Mouse (Mus musculus) lung, embryonic 14.5 days (tissue): ENCODE results near the gene Cdca3. TPM values are rescaled to one million over a fixed set of nuclear protein-coding genes. Genes with fewer than 3 reads are reported as not detected.

Source experiments
- ATAC-seq: fragments of 200-750 bp; cut with Nextera tagmentation; 2 replicates; pipeline ENCODE4 v1.8.0; 2017; ENCODE audit warnings: mild to moderate bottlenecking, moderate TSS enrichment, moderate library complexity; ENCODE audit not compliant: insufficient read depth
- DNase-seq: peaks from one replicate; pipeline ENCODE4 v3.0.0-alpha.2; 2015
- H3K27ac ChIP-seq: fragments of 300-500 bp; sonication (generic); 2 replicates; pipeline ENCODE4 v1.5.1; 2014; ENCODE audit warnings: low read depth, mild to moderate bottlenecking, moderate library complexity
- H3K27me3 ChIP-seq: fragments of 300-500 bp; sonication (generic); 2 replicates; pipeline ENCODE4 v1.6.1; 2014; ENCODE audit warnings: low read length, control low read depth; ENCODE audit not compliant: insufficient read depth
- H3K36me3 ChIP-seq: fragments of 300-500 bp; sonication (generic); 2 replicates; pipeline ENCODE4 v1.6.1; 2014; ENCODE audit warnings: control low read depth; ENCODE audit not compliant: insufficient read depth
- H3K4me1 ChIP-seq: fragments of 300-500 bp; sonication (generic); 2 replicates; pipeline ENCODE4 v1.6.1; 2014; ENCODE audit warnings: antibody characterized with exemption, control low read depth; ENCODE audit not compliant: insufficient read depth
- H3K4me2 ChIP-seq: fragments of 300-500 bp; sonication (generic); 2 replicates; pipeline ENCODE4 v1.6.1; 2014; ENCODE audit warnings: mild to moderate bottlenecking
- H3K4me3 ChIP-seq: fragments of 300-500 bp; sonication (generic); 2 replicates; pipeline ENCODE4 v1.5.1; 2014; ENCODE audit warnings: low read depth, low read length
- H3K9ac ChIP-seq: fragments of 300-500 bp; sonication (generic); 2 replicates; pipeline ENCODE4 v1.6.1; 2014
- H3K9me3 ChIP-seq: fragments of 300-500 bp; sonication (generic); 2 replicates; pipeline ENCODE4 v1.6.1; 2016; ENCODE audit warnings: low read depth, low read length, control low read depth
- CTCF ChIP-seq: IDR thresholded peaks from 2 replicates; pipeline ENCODE4 v1.5.1; 2016; ENCODE audit warnings: antibody characterized with exemption, low read depth
- WGBS: fragments of 180-500 bp; shearing (Covaris S2); extraction: QIAGEN DNeasy Blood & Tissue Kit; methylation state at CpG from one replicate; pipeline ENCODE4 v1.1.7; 2014; 5-methylcytosine and 5-hydroxymethylcytosine counted together
- polyA plus RNA-seq: library from polyadenylated mRNA; unstranded; fragments of >200 nt; fragmentation: Nextera tagmentation; extraction: Ambion mirVana; gene quantifications from 2 replicates; pipeline ENCODE4 v1.2.1, GENCODE M21; 2014

Cdca3 gene
- polyA plus RNA-seq, 1 experiment from 2014 or later, result 204 TPM

- Histone ChIP-seq H3K27me3 (peaks cover 13% of the 10 kb centered on the region; the same call in 1 of the 2 replicates), H3K4me1 (0 out of 2 replicates have a peak, but pooled peaks cover 6% of the 10 kb centered on the region), H3K9me3 (no peaks in the 10 kb centered on the region), H3K27ac (no peak overlapping the region), H3K4me3 (no peak overlapping the region), H3K4me2 (no peak overlapping the region), H3K9ac (no peak overlapping the region), H3K36me3 (peaks cover 26% of the 10 kb centered on the region)
- ATAC-seq (no peak), DNase-seq (no peak)
- TF ChIP-seq CTCF, result no peak
- WGBS, result 61% methylated on average over 12 of the region's 12 CpGs
Measured at GRCm38 (mm10) chr6:124854647-124855046, 25.3 kb downstream of the Cdca3 start.

DNA sequence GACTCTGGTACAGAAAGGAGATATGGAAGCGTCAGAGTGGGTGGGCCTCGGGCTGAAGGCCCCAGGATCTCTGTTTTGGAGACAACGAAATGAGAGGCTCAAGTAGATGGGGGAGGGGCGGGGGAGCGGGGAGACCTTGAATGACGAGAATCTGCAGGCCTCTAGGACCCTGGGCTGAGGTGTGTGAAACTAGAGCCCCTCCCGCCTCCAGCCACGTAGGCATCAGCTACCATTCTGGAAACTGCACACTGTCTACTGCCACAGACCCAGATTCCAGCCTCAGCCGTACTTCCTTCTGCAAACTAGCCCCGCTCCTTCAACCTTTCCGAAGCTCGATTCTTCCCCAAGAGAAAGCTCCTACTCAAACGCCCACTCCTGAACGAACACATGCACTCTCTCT, 27.0 kb downstream of the Cdca3 start:
- Histone ChIP-seq H3K9me3 (no peaks in the 10 kb centered on the region), H3K4me3 (peak overlapping the region; percentile 77), H3K27ac (peak overlapping the region; percentile 67; the same call in 1 of the 2 replicates), H3K4me2 (peak overlapping the region; percentile 87), H3K4me1 (0 out of 2 replicates have a peak, but pooled peaks cover 9% of the 10 kb centered on the region), H3K9ac (peak overlapping the region; percentile 92), H3K36me3 (peaks cover 19% of the 10 kb centered on the region), H3K27me3 (peaks cover 13% of the 10 kb centered on the region; the same call in 1 of the 2 replicates)
- ATAC-seq (peak; percentile 57), DNase-seq (peak; percentile 56)
- no peak for TF ChIP-seq CTCF
- 9% methylated on average over 14 of the region's 14 CpGs for WGBS

- Histone ChIP-seq H3K27me3 (peaks cover 13% of the 10 kb centered on the region; the same call in 1 of the 2 replicates), H3K4me3 (peak within 1 kb of the TSS; percentile 77), H3K36me3 (peaks cover 16% of the 10 kb centered on the region), H3K27ac (peak within 1 kb of the TSS; percentile 97), H3K9ac (peak within 1 kb of the TSS; percentile 92), H3K9me3 (no peaks in the 10 kb centered on the region), H3K4me2 (peak within 1 kb of the TSS; percentile 87), H3K4me1 (0 out of 2 replicates have a peak, but pooled peaks cover 9% of the 10 kb centered on the region)
- WGBS, result under 1% methylated on average over 82 of the region's 86 CpGs
- ATAC-seq (peak; percentile 86), DNase-seq (peak; percentile 93)
- TF ChIP-seq CTCF, result peak; percentile 78
Measured at GRCm38 (mm10) chr6:124856916-124857839, 27.8 kb downstream of the Cdca3 start, which contains the start of gene P3h3. Gene P3h3, minus strand, starts transcription at chr6:124857752.

DNA sequence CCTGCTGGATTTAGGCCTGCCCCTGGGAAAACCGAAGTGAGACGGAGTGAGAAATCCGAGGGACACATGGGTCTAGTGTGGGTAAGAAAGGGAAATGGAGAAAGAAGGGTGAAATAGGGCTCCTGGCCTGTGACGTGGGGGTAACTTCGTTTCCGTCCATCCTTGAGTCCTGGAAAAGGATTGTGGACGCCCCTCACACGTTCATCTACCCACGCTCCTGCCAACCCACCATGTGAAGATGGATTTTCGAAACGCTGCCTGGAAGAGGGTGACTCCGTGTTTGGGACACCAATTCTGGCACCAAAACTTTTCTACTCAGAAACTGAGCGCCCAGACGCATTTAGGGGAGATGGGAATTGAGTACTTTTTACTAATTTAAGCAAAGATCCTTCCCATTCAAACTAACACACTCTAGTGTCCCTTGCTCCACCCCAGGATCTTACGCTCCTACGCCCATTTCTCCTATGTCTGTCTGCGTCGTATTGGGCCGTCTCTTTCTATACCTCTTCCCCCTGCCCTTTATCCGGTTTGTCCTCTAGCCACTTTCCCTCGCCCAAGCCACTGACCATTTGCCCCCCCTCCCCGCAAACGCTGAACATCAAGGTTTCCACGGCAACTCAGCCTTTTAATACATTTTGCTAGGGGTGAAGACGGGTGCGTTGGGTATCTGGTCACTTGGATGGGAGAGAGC, 28.6 kb downstream of the Cdca3 start:
- H3K4me2 ChIP-seq, result peak overlapping the region; percentile 87
- H3K9ac ChIP-seq, result peak overlapping the region; percentile 92
- H3K27ac ChIP-seq, result peak overlapping the region; percentile 97
- peaks cover 19% of the 10 kb centered on the region; the same call in 1 of the 2 replicates for H3K27me3 ChIP-seq
- no peaks in the 10 kb centered on the region for H3K9me3 ChIP-seq
- peaks cover 12% of the 10 kb centered on the region for H3K36me3 ChIP-seq
- 0 out of 2 replicates have a peak, but pooled peaks cover 9% of the 10 kb centered on the region for H3K4me1 ChIP-seq
- ATAC-seq, result 0 out of 2 replicates have a peak, but pooled peaks have one; percentile 1
- peak overlapping the region; percentile 77 for H3K4me3 ChIP-seq
- DNase-seq, result peak; percentile 19
- no peak for TF ChIP-seq CTCF
- 19% methylated on average over 26 of the region's 26 CpGs for WGBS

DNA sequence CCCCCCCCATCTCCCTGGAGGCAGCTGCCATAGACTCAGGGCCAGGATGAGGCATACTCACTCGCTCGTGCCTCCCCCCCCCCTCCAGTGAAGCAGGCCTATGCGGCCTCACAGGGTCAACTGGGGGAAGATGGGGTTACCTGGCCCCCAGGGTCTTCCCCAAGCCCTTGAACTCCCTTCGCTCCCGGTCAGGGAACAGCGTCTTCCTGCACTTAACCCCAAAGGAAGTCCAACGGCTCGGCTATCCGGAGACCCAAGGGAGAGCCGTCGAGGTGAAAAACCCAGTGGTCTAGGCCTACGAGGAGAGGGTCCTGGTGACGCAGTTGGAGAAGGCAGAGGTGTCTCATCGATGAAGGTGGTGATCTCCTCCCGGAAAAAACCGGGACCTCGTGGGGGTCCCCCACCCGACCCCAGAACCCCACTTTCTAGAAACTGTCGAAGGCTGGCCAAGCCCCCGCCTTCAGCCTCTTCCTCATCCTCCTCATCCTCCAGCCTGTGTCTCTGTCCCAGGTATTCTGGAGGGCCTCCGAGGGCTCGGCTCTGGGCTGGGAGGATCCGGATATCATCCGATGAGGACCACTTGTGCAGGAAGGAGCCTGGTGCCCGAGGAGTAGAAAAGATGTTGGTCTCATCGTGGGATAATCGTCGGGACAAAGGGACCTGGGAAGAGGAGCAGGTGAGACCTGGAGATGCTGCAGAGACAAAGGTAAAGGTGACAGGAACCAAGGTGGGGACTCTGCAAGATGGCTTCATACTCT, 29.4 kb downstream of the Cdca3 start:
- H3K4me2 ChIP-seq, result peak overlapping the region; percentile 87
- no peak overlapping the region for H3K9ac ChIP-seq
- H3K27me3 ChIP-seq, result peaks cover 24% of the 10 kb centered on the region; the same call in 1 of the 2 replicates
- 65% methylated on average over 28 of the region's 28 CpGs for WGBS
- no peak overlapping the region for H3K27ac ChIP-seq
- DNase-seq, result no peak
- no peak for TF ChIP-seq CTCF
- ATAC-seq, result no peak
- H3K36me3 ChIP-seq, result peaks cover 4% of the 10 kb centered on the region
- 0 out of 2 replicates have a peak, but pooled peaks cover 12% of the 10 kb centered on the region for H3K4me1 ChIP-seq
- H3K4me3 ChIP-seq, result peak overlapping the region; percentile 77; the same call in 1 of the 2 replicates
- no peaks in the 10 kb centered on the region for H3K9me3 ChIP-seq

- Histone ChIP-seq H3K9me3 (no peaks in the 10 kb centered on the region), H3K27me3 (peaks cover 30% of the 10 kb centered on the region; the same call in 1 of the 2 replicates), H3K4me1 (0 out of 2 replicates have a peak, but pooled peaks cover 12% of the 10 kb centered on the region), H3K4me2 (peak overlapping the region; percentile 10; the same call in 1 of the 2 replicates), H3K4me3 (no peak overlapping the region), H3K36me3 (no peaks in the 10 kb centered on the region), H3K27ac (no peak overlapping the region), H3K9ac (0 out of 2 replicates have a peak overlapping the region, but pooled peaks have one; percentile 2)
- DNase-seq (peak; percentile 94), ATAC-seq (peak; percentile 8; the same call in 1 of the 2 replicates)
- 6% methylated on average over 12 of the region's 12 CpGs for whole genome bisulfite sequencing
- peak; percentile 95 for TF ChIP-seq CTCF
Measured at GRCm38 (mm10) chr6:124859725-124860124, 30.4 kb downstream of the Cdca3 start.
